Mouse (Mus musculus) forebrain, embryonic 11.5 days (tissue): ENCODE measurements around the gene Abcb5. TPM values are rescaled to one million over a fixed set of nuclear protein-coding genes. Genes with fewer than 3 reads are reported as not detected.
"Not testable (repeated sequence)": the region's sequence is repeated elsewhere in the genome, so short reads cannot be mapped to it uniquely, and the experiment has no call there.

Experiments used
- ATAC-seq: fragments of 200-750 bp; cut with Nextera tagmentation; replicated peaks from 2 replicates; pipeline ENCODE4 v1.8.0; 2017; ENCODE audit warnings: moderate TSS enrichment; ENCODE audit not compliant: low FRiP score
- DNase-seq: peaks from one replicate; pipeline ENCODE4 v3.0.0-alpha.2; 2017; ENCODE audit warnings: low spot score
- H3K27ac ChIP-seq: fragments of 300-500 bp; sonication (generic); 2 replicates; pipeline ENCODE4 v1.5.1; 2014; ENCODE audit warnings: low read depth, low read length
- H3K27me3 ChIP-seq: fragments of 300-500 bp; sonication (generic); 2 replicates; pipeline ENCODE4 v1.6.1; 2014; ENCODE audit warnings: mild to moderate bottlenecking, low read length, mixed read lengths; ENCODE audit not compliant: control insufficient read depth, insufficient read depth
- H3K36me3 ChIP-seq: fragments of 300-500 bp; sonication (generic); 2 replicates; pipeline ENCODE4 v1.6.1; 2014; ENCODE audit warnings: mild to moderate bottlenecking, low read length, moderate library complexity, mixed read lengths; ENCODE audit not compliant: control insufficient read depth, insufficient read depth
- H3K4me1 ChIP-seq: fragments of 300-500 bp; sonication (generic); replicated peaks from 2 replicates; pipeline ENCODE4 v1.6.1; 2014; ENCODE audit warnings: low read length, mixed read lengths; ENCODE audit not compliant: control insufficient read depth, insufficient read depth
- H3K4me2 ChIP-seq: fragments of 300-500 bp; sonication (generic); 2 replicates; pipeline ENCODE4 v1.6.1; 2014; ENCODE audit warnings: low read depth, mild to moderate bottlenecking, low read length, moderate library complexity, mixed read lengths; ENCODE audit not compliant: severe bottlenecking
- H3K4me3 ChIP-seq: fragments of 300-500 bp; sonication (generic); 2 replicates; pipeline ENCODE4 v1.5.1; 2014; ENCODE audit warnings: low read depth, low read length
- H3K9ac ChIP-seq: fragments of 300-500 bp; sonication (generic); 2 replicates; pipeline ENCODE4 v1.6.1; 2014; ENCODE audit warnings: low read length
- H3K9me3 ChIP-seq: fragments of 300-500 bp; sonication (generic); 2 replicates; pipeline ENCODE4 v1.6.1; 2016; ENCODE audit warnings: low read length, mixed read lengths; ENCODE audit not compliant: control insufficient read depth
- WGBS: fragments of 180-500 bp; shearing (Covaris S2); extraction: QIAGEN DNeasy Blood & Tissue Kit; methylation state at CpG from one replicate; pipeline ENCODE4 v1.1.7; 2014; 5-methylcytosine and 5-hydroxymethylcytosine counted together
- polyA plus RNA-seq: library from polyadenylated mRNA; unstranded; fragments of >200 nt; fragmentation: Nextera tagmentation; extraction: Ambion mirVana; gene quantifications from 2 replicates; pipeline ENCODE4 v1.2.1, GENCODE M21; 2014

Abcb5 gene
- not detected in 2 replicates for polyA plus RNA-seq

- Histone ChIP-seq H3K27me3 (no peaks in the 10 kb centered on the region), H3K9ac (no peak within 1 kb of the TSS), H3K9me3 (no peaks in the 10 kb centered on the region), H3K27ac (no peak within 1 kb of the TSS), H3K4me2 (no peak within 1 kb of the TSS), H3K36me3 (no peaks in the 10 kb centered on the region), H3K4me3 (no peak within 1 kb of the TSS), H3K4me1 (no peaks in the 10 kb centered on the region)
- WGBS: 88% methylated on average over 4 of the region's 4 CpGs
- DNase-seq (no peak), ATAC-seq (no peak)
Measured at GRCm38 (mm10) chr12:118966321-118966720, at the start of gene Abcb5. Abcb5 (minus strand) TSS chr12:118966421.

GRCm38 (mm10) chr12:118999230-118999629 lies 33.0 kb upstream of the Abcb5 start:
- no peak for ATAC-seq
- Histone ChIP-seq H3K9ac (no peak overlapping the region), H3K4me2 (no peak overlapping the region), H3K36me3 (no peaks in the 10 kb centered on the region), H3K4me1 (no peaks in the 10 kb centered on the region), H3K27ac (no peak overlapping the region), H3K9me3 (no peaks in the 10 kb centered on the region), H3K4me3 (no peak overlapping the region), H3K27me3 (no peaks in the 10 kb centered on the region)
- WGBS: 79% methylated on average over 2 of the region's 2 CpGs
- DNase-seq: no peak

- H3K4me3 ChIP-seq: no peak overlapping the region
- ATAC-seq (no peak), DNase-seq (no peak)
- no peak overlapping the region for H3K27ac ChIP-seq
- no peaks in the 10 kb centered on the region for H3K4me1 ChIP-seq
- no peaks in the 10 kb centered on the region for H3K27me3 ChIP-seq
- 80% methylated on average over 1 of the region's 1 CpGs for WGBS
- no peaks in the 10 kb centered on the region for H3K9me3 ChIP-seq
- H3K9ac ChIP-seq: no peak overlapping the region
- H3K36me3 ChIP-seq: no peaks in the 10 kb centered on the region
- no peak overlapping the region for H3K4me2 ChIP-seq
Measured at GRCm38 (mm10) chr12:118994328-118995166, 28.3 kb upstream of the Abcb5 start.

GRCm38 (mm10) chr12:118984852-118985251 lies 18.6 kb upstream of the Abcb5 start:
- WGBS: 42% methylated on average over 1 of the region's 1 CpGs
- no peak overlapping the region for H3K9ac ChIP-seq
- no peak overlapping the region for H3K27ac ChIP-seq
- no peak for DNase-seq
- no peaks in the 10 kb centered on the region for H3K4me1 ChIP-seq
- H3K36me3 ChIP-seq: no peaks in the 10 kb centered on the region
- no peaks in the 10 kb centered on the region for H3K9me3 ChIP-seq
- no peak for ATAC-seq
- no peaks in the 10 kb centered on the region for H3K27me3 ChIP-seq
- no peak overlapping the region for H3K4me2 ChIP-seq
- no peak overlapping the region for H3K4me3 ChIP-seq

- DNase-seq: peak; percentile 75
- Histone ChIP-seq H3K4me1 (no peaks in the 10 kb centered on the region), H3K9ac (peak overlapping the region; percentile 45; the same call in 1 of the 2 replicates), H3K27ac (no peak overlapping the region), H3K36me3 (no peaks in the 10 kb centered on the region), H3K4me2 (peak overlapping the region; percentile 34; the same call in 1 of the 2 replicates), H3K27me3 (no peaks in the 10 kb centered on the region), H3K9me3 (no peaks in the 10 kb centered on the region), H3K4me3 (peak overlapping the region; percentile 9; the same call in 1 of the 2 replicates)
- peak; percentile 76 for ATAC-seq
- 23% methylated on average over 13 of the region's 13 CpGs for WGBS
Measured at GRCm38 (mm10) chr12:118930386-118931318, 35.6 kb downstream of the Abcb5 start.

- DNase-seq: peak; percentile 54
- H3K4me1 ChIP-seq: no peaks in the 10 kb centered on the region
- ATAC-seq: peak; percentile 60
- H3K36me3 ChIP-seq: no peaks in the 10 kb centered on the region
- H3K27me3 ChIP-seq: no peaks in the 10 kb centered on the region
- WGBS: 19% methylated on average over 13 of the region's 13 CpGs
- no peaks in the 10 kb centered on the region for H3K9me3 ChIP-seq
- H3K27ac ChIP-seq: no peak overlapping the region
- no peak overlapping the region for H3K4me3 ChIP-seq
- H3K4me2 ChIP-seq: peak overlapping the region; percentile 49
- H3K9ac ChIP-seq: peak overlapping the region; percentile 45
Measured at GRCm38 (mm10) chr12:118926813-118927281, 39.4 kb downstream of the Abcb5 start.

GRCm38 (mm10) chr12:118923874-118924273 lies 42.3 kb downstream of the Abcb5 start:
- ATAC-seq, H3K4me2 ChIP-seq, H3K9ac ChIP-seq, H3K4me1 ChIP-seq, H3K9me3 ChIP-seq, H3K4me3 ChIP-seq, H3K27ac ChIP-seq, H3K27me3 ChIP-seq, H3K36me3 ChIP-seq, DNase-seq: not testable (repeated sequence)
- 49% methylated on average over 1 of the region's 1 CpGs for WGBS

- no peak overlapping the region for H3K9ac ChIP-seq
- H3K36me3 ChIP-seq: no peaks in the 10 kb centered on the region
- DNase-seq (no peak), ATAC-seq (no peak)
- WGBS: 24% methylated on average over 1 of the region's 1 CpGs
- no peak overlapping the region for H3K27ac ChIP-seq
- no peaks in the 10 kb centered on the region for H3K4me1 ChIP-seq
- no peak overlapping the region for H3K4me3 ChIP-seq
- no peaks in the 10 kb centered on the region for H3K27me3 ChIP-seq
- H3K9me3 ChIP-seq: no peaks in the 10 kb centered on the region
- H3K4me2 ChIP-seq: no peak overlapping the region
Measured at GRCm38 (mm10) chr12:118917771-118918170, 48.5 kb downstream of the Abcb5 start.
